Mouse (Mus musculus): Measurements from ENCODE around the gene Akirin2.
A peak's percentile ranks its signal among the peaks of the same experiment; 100 is the strongest.
"Not testable (repeated sequence)": the region's sequence is repeated elsewhere in the genome, so short reads cannot be mapped to it uniquely, and the experiment has no call there.

The Akirin2 gene

GRCm38 (mm10) chr4:34550748-34551097 lies at the start of gene Akirin2:
Akirin2 (plus strand) TSS chr4:34550937.
- DNase-seq (ENCODE audit: extremely low read depth, low read depth), result no peak

GRCm38 (mm10) chr4:34510305-34510704 lies 40.4 kb upstream of the Akirin2 start:
- DNase-seq (ENCODE audit: extremely low read depth, low read depth), result no peak

GRCm38 (mm10) chr4:34522846-34523245 lies 27.9 kb upstream of the Akirin2 start:
- DNase-seq (ENCODE audit: extremely low read depth, low read depth), result no peak

GRCm38 (mm10) chr4:34523586-34523985 lies 27.2 kb upstream of the Akirin2 start:
- DNase-seq (ENCODE audit: extremely low read depth, low read depth), result no peak

GRCm38 (mm10) chr4:34526771-34527170 lies 24.0 kb upstream of the Akirin2 start:
- DNase-seq (ENCODE audit: extremely low read depth, low read depth), result no peak

- peak; percentile 27 for DNase-seq (ENCODE audit: extremely low read depth, low read depth)
Observed at GRCm38 (mm10) chr4:34528430-34529100, 22.2 kb upstream of the Akirin2 start.

- no peak for DNase-seq (ENCODE audit: extremely low read depth, low read depth)
Observed at GRCm38 (mm10) chr4:34529379-34529778, 21.4 kb upstream of the Akirin2 start.

GRCm38 (mm10) chr4:34529941-34530340 lies 20.8 kb upstream of the Akirin2 start:
- no peak for DNase-seq (ENCODE audit: extremely low read depth, low read depth)

- peak; percentile 98 for DNase-seq (ENCODE audit: extremely low read depth, low read depth)
Observed at GRCm38 (mm10) chr4:34549981-34550747, 573 bp upstream of the Akirin2 start.

- peak; percentile 89 for DNase-seq (ENCODE audit: extremely low read depth, low read depth)
Observed at GRCm38 (mm10) chr4:34551098-34551809, 517 bp downstream of the Akirin2 start.

- no peak for DNase-seq (ENCODE audit: extremely low read depth, low read depth)
Observed at GRCm38 (mm10) chr4:34551966-34552365, 1.2 kb downstream of the Akirin2 start.

GRCm38 (mm10) chr4:34554596-34554995 lies 3.9 kb downstream of the Akirin2 start:
- no peak for DNase-seq (ENCODE audit: extremely low read depth, low read depth)

- no peak for DNase-seq (ENCODE audit: extremely low read depth, low read depth)
Observed at GRCm38 (mm10) chr4:34555604-34556003, 4.9 kb downstream of the Akirin2 start.

GRCm38 (mm10) chr4:34556183-34556582 lies 5.4 kb downstream of the Akirin2 start:
- no peak for DNase-seq (ENCODE audit: extremely low read depth, low read depth)

- no peak for DNase-seq (ENCODE audit: extremely low read depth, low read depth)
Observed at GRCm38 (mm10) chr4:34560971-34561370, 10.2 kb downstream of the Akirin2 start.

- no peak for DNase-seq (ENCODE audit: extremely low read depth, low read depth)
Observed at GRCm38 (mm10) chr4:34566226-34566625, 15.5 kb downstream of the Akirin2 start.

GRCm38 (mm10) chr4:34572876-34573275 lies 22.1 kb downstream of the Akirin2 start:
- DNase-seq (ENCODE audit: extremely low read depth, low read depth), result no peak

GRCm38 (mm10) chr4:34577028-34577427 lies 26.3 kb downstream of the Akirin2 start:
- no peak for DNase-seq (ENCODE audit: extremely low read depth, low read depth)

GRCm38 (mm10) chr4:34579215-34579614 lies 28.5 kb downstream of the Akirin2 start:
- DNase-seq (ENCODE audit: extremely low read depth, low read depth), result no peak

GRCm38 (mm10) chr4:34581489-34581888 lies 30.8 kb downstream of the Akirin2 start:
- not testable (repeated sequence) for DNase-seq (ENCODE audit: extremely low read depth, low read depth)

GRCm38 (mm10) chr4:34581990-34582389 lies 31.3 kb downstream of the Akirin2 start:
- no peak for DNase-seq (ENCODE audit: extremely low read depth, low read depth)

- DNase-seq (ENCODE audit: extremely low read depth, low read depth), result no peak
Observed at GRCm38 (mm10) chr4:34582476-34582875, 31.7 kb downstream of the Akirin2 start.
